Mouse (Mus musculus): ENCODE data around the gene Slc35f4.
A peak's percentile ranks its signal among the peaks of the same experiment; 100 is the strongest.

The Slc35f4 gene

GRCm38 (mm10) chr14:49348897-49349250, 177.0 kb downstream of the Slc35f4 start:
- DNase-seq (ENCODE audit: inconsistent age in 2 of 2, low spot score in 1 of 2) = peak; percentile 37 to 78

DNA sequence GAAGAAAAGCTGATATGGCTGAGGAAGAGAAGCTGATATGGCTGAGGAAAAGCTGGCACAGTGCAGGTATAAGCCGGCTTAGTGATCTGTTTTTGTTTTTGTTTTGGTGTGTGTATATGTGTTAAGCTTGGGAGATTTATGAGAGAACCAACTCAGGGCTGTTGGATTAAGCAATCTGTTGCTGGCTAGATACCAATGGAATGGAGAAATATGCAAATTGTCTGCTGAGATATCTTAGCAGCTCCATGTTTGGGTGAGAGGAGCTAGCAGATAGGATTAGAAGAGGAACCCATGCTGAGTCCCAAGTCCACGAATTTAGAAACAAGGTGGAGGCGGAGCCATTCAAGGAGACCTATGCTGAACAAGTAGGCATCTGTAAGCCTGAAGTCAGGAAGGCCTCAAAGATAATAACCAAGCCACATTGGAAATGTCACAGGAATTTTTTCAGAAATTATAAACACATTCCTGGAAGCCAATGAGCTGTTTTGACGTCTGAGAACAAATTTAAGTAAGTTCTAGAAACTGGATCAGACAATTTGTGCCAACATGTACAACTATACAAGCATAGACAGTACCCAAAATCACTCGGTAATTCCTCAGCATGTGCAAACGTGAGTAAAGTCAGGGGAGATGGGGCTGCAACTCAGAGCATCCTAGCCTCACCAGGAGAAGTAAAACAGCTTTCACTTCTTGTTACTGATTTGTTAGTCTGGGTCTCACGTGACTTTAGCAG, 177.5 kb downstream of the Slc35f4 start:
- peak in 1 of 2 experiments; percentile 43 for DNase-seq (ENCODE audit: inconsistent age in 2 of 2, low spot score in 1 of 2)

DNA sequence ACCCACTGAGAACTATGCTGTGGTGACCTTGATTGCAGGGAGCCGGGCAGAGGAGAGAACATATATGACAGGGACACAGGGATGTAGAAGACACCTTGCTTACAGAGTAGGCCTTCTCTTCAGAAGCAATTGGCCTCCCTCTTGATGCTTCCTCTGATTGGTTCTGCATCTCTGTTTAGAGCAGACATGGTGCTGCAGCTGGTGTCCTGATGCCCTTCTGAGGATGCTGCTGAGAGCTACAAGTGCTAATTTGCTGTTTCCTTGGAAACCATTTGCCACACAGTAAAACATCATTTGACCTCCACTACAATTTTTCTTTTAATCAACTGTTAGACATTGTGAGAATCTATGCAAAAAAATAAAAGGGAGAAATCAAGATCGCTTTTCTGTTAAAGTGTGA, 180.0 kb downstream of the Slc35f4 start:
- no peak for DNase-seq (ENCODE audit: inconsistent age in 2 of 2, low spot score in 1 of 2)

- DNase-seq (ENCODE audit: inconsistent age in 2 of 2, low spot score in 1 of 2) = no peak
Measured at GRCm38 (mm10) chr14:49337011-49337410, 188.8 kb downstream of the Slc35f4 start.

DNA sequence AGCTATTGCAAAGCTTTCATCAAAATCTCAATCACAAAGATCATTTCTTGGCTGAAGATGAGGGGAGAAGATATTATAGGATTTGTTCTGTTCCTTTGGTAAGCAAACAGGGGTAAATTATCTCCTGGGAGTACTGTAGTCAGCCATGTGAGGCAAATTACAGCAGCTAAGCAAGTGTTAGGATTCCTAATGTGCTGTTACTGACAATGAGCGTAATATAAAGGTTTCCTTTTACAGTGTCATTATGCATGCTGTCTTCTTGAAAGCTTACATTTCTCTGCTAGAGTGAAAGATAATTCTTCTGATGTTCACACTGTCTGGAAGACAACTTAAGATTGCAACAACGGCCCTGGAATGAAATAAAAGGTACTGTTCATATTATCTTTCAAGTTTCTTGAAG, 192.0 kb downstream of the Slc35f4 start:
- no peak for DNase-seq (ENCODE audit: inconsistent age in 2 of 2, low spot score in 1 of 2)

- no peak for DNase-seq (ENCODE audit: inconsistent age in 2 of 2, low spot score in 1 of 2)
Measured at GRCm38 (mm10) chr14:49316493-49316894, 209.4 kb downstream of the Slc35f4 start.

DNA sequence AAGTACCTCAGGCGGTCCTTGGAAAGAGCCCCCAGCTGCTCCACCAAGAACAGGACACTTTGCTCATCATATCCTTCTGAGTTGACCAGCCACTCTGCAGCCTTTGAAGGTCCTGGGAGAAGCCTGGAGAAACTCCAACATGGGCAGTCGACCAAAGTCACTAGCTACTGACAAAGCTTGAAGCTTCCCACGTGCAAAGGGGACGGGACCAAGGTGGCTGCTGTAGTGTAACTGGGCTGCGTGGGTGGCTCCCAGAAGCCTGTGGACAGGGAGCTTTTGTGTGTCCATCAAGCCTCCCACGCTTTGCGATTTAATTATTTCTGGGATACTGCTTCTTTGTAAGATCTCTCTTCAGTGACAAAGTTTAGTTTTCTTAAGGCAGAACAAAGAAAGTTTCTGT, 211.9 kb downstream of the Slc35f4 start:
- DNase-seq (ENCODE audit: inconsistent age in 2 of 2, low spot score in 1 of 2) = no peak

DNA sequence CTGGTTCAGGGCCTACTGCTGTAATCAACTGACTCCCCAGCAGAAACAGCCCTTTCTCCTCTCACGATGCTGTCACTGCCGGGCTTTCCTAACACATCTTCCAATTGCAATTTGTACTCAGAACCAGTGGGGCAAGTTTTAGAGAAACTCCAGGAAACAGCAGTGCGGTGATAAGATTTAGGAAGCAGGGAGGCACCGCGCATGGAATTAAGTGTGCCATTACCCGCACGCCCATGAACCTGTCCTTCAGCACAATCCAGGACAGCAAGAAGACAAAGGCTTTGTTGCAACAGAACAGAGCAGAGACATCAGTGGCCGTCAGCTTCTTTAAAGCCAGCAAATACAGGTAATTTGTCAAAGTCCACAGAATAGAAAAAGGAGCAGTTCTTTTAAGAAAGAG, 212.5 kb downstream of the Slc35f4 start:
- DNase-seq (ENCODE audit: inconsistent age in 2 of 2, low spot score in 1 of 2) = no peak

DNA sequence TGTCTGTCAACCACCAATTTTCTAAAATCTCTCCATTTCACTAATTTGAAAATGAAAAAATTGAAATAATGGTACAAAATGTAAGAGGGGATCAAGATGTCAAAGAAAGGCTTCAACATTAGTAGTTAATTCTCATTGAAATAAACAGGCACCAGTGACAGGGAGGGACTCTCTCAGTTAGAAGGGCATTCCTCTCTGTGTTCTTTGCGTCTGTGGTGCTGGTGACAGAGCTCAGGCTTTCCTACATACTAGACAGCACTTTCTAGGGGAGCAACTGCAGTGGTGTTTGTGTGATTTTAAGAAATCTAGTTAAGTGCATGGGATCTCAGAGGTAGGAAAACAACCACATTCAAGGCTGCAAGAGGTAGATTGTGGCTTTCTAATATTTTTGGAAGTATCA, 214.3 kb downstream of the Slc35f4 start:
- no peak for DNase-seq (ENCODE audit: inconsistent age in 2 of 2, low spot score in 1 of 2)

- DNase-seq (ENCODE audit: inconsistent age in 2 of 2, low spot score in 1 of 2) = no peak
Measured at GRCm38 (mm10) chr14:49311091-49311492, 214.8 kb downstream of the Slc35f4 start.

GRCm38 (mm10) chr14:49309670-49310069, 216.2 kb downstream of the Slc35f4 start:
- no peak for DNase-seq (ENCODE audit: inconsistent age in 2 of 2, low spot score in 1 of 2)

GRCm38 (mm10) chr14:49308591-49308990, 217.3 kb downstream of the Slc35f4 start:
- no peak for DNase-seq (ENCODE audit: inconsistent age in 2 of 2, low spot score in 1 of 2)

- no peak for DNase-seq (ENCODE audit: inconsistent age in 2 of 2, low spot score in 1 of 2)
Measured at GRCm38 (mm10) chr14:49307842-49308241, 218.0 kb downstream of the Slc35f4 start.

- peak; percentile 23 to 59 for DNase-seq (ENCODE audit: inconsistent age in 2 of 2, low spot score in 1 of 2)
Measured at GRCm38 (mm10) chr14:49305534-49306409, 220.1 kb downstream of the Slc35f4 start.

DNA sequence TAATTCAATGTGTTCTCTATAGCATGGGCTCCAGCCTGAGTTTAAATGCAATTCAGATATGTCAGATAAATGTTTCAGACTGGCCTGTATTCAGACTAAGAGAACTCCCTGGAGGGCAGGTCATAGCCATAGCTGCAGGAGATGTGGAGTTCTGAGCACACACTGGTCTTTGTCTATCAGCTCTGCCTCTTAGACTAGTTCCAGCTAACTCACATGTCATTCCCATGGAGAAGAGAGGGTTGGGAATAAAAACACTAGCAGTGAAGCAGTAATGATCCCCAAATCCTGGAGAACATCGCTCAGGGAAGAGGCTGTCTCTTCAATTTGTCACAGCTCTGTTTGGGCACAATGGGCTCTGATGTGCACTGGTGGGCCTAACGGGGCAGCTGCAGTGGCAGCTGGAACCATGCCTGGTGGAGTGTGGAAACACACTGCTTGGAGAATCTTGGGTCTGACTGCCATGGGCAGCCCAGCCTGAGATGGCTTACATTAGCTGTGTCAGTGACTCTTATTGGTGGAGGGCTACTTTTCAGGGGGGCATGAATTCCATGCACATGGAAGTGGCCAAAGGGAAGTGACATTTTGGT, 223.5 kb downstream of the Slc35f4 start:
- no peak for DNase-seq (ENCODE audit: inconsistent age in 2 of 2, low spot score in 1 of 2)

DNA sequence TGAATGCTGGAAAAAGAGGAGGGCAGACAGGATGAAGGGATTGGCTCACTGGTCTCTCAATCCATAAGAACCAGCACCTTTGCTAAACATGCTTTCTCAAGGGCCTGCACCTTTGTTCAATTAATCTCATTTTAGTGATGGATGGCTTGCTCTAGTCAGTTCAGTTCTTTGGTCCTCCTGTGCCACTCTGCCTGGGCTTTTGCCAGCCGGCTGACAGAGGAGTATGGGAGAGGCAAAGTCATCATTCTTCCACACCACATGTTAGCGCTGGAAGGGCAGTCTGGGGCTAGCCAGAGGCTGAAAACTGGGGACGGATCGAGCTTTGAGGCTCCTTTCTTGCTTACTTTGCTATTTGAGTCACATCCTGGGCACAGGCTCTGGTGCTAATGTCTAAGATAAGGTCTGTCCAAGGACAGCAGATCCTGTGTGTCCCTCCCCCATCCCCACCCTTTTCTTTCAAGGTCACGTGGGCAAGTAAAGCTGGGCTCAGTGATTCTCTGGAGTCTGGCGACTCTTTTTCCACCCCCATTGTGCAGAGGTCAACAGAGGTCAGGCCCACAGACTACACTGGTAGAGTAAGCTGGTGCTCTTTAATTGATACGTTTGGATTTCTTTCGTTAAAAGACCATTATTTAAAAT, 224.7 kb downstream of the Slc35f4 start:
- peak; percentile 13 to 52 for DNase-seq (ENCODE audit: inconsistent age in 2 of 2, low spot score in 1 of 2)

DNA sequence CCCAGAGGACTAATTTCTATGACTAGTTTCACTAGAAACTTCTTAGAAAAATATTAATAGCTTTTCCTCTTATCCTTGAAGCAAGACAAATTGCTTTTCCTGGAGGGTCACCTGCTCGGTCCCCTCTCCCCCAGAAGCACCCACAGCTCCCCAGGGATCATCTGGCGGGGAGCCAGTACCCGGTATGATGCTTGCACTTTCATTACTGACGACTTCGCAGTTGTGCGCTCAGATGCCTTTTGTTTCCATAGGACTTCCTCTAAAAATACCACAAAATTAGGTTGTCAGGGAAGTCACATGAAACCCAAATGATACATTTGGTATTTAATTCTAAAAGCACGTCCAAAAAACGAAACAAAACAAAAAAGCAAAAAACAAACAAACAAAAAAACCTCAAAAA, 225.5 kb downstream of the Slc35f4 start:
- peak in 1 of 2 experiments; percentile 26 for DNase-seq (ENCODE audit: inconsistent age in 2 of 2, low spot score in 1 of 2)

GRCm38 (mm10) chr14:49293802-49294449, 231.9 kb downstream of the Slc35f4 start:
- no peak for DNase-seq (ENCODE audit: inconsistent age in 2 of 2, low spot score in 1 of 2)

- no peak for DNase-seq (ENCODE audit: inconsistent age in 2 of 2, low spot score in 1 of 2)
Measured at GRCm38 (mm10) chr14:49290029-49290745, 235.7 kb downstream of the Slc35f4 start.

Measured in adrenal gland, adult (tissue).